In the genomic region with DNA sequence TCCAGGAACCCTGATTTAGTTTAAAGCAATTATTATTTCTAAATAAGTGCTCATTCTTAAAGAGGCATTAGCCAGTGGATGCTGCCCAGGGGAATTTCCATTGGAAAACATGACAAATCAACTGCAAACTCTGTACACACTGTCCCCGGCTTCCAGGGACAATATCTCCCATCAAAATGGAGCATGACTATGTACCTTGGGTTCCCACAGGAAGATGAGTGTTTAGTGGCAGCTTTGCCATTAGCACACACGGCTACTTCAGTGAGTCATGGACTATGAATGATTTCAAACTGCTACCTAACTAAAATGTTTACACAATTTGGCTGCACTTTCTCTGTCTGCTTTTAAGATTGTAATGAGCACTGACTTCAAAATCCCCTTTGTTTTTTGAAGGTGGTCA, we compare ENCODE assay signal across 20 mouse cellular contexts. TPM values are rescaled to one million over a fixed set of nuclear protein-coding genes. Genes with fewer than 3 reads are reported as not detected.
DNase-seq lines count a peak whose midpoint lies in the region; ATAC-seq and TF ChIP-seq lines count a peak whose summit lies in the region.
"Had no signal": no experiment of that assay in that cellular context is flagged by ENCODE, and none has a peak within 500 bp of the region (broad histone marks: within the 10 kb centered on the region; RNA-seq: fewer than 3 reads in every experiment).

No protein-coding gene starts in this region.

- ATAC-seq in Patski: peak; percentile 57
- ATAC-seq: forebrain, embryonic 14.5 days; forebrain, embryonic 16.5 days had no signal

- POLR2A ChIA-PET in Patski (lab: Charles Lee): no interaction called here

- CTCF ChIA-PET in Patski (lab: Charles Lee): interaction anchor here (1.5 kb wide), 1 partner anchor 37 kb away, joined by 3 read pairs; no protein-coding TSS in a partner anchor

- no peak for TF ChIP-seq CTCF in Patski (IDR thresholded peaks at IDR 0.05)

- DNase-seq in gastrocnemius, adult 18-20 months (ENCODE audit: low spot score): peak; percentile 27
- DNase-seq in gastrocnemius, postnatal 25 days: no peak
- peak; percentile 84 for DNase-seq in heart, adult 11 months
- DNase-seq in heart, postnatal 25 days (ENCODE audit: low spot score): no peak
- DNase-seq in 3T3-L1 (ENCODE audit: low read depth, low spot score) (peak; percentile 9), Patski (ENCODE audit: low read depth, low spot score) (no peak)
- no peak for DNase-seq in kidney, postnatal 4 days
- no peak for DNase-seq in layer of hippocampus, adult 8-10 months (ENCODE audit: low spot score in 2 of 2)
- DNase-seq: adrenal gland, adult 2 months; adrenal gland, postnatal 10 days; adrenal gland, postnatal 25 days; cerebellum, adult 11-12 months; cerebellum, adult 2 months; cerebellum, adult 9-10 months; cerebellum, postnatal 10 days; cerebellum, postnatal 25 days had no signal

- no peaks in the 10 kb centered on the region for H3K27me3 ChIP-seq in Patski
- H3K27me3 ChIP-seq: CH12.LX; embryonic facial prominence, embryonic 12.5 days had no signal

- intact Hi-C loops in heart, postnatal 25 days (cut with DNase I): no loop called here

- in situ Hi-C loops in Patski (cut with MboI; ENCODE audit: low pct_unique_long_range_greater_than_20kb): no loop called here

RNA-seq across cellular contexts. Expression of a gene that starts 12.9 kb away (rescaled TPM):
- total RNA-seq in gastrocnemius, adult 18-20 months (2021): 10 to 100 TPM; 76.7 to 79.2 TPM
- total RNA-seq in gastrocnemius, postnatal 25 days (2021): 10 to 100 TPM; 68.5 to 86.3 TPM
- total RNA-seq in heart, postnatal 25 days (2021): 10 to 100 TPM; 87.0 to 97.5 TPM
- 187 TPM for polyA plus RNA-seq in Patski (2021)
- 10 to 100 TPM; 58.6 to 66.2 (median 62.9) TPM for total RNA-seq in layer of hippocampus, adult 8-10 months (2022)

RNA-seq across cellular contexts. Expression of a gene that starts 13.4 kb away (rescaled TPM):
- 1 to 10 TPM; 1.9 to 2.9 TPM for total RNA-seq in gastrocnemius, adult 18-20 months (2021)
- total RNA-seq in gastrocnemius, postnatal 25 days (2021): 1 to 10 TPM; 1.6 to 3.1 TPM
- 1 to 10 TPM; 3.2 to 4.2 TPM for total RNA-seq in heart, postnatal 25 days (2021)
- polyA plus RNA-seq in Patski (2021): 0.21 TPM
- 1 to 10 TPM; 1.6 to 2.5 (median 1.8) TPM for total RNA-seq in layer of hippocampus, adult 8-10 months (2022)

RNA-seq across cellular contexts. Expression of a gene that starts 38.4 kb away (rescaled TPM):
- 10 to 100 TPM; 15.9 to 17.3 TPM for total RNA-seq in gastrocnemius, adult 18-20 months (2021)
- total RNA-seq in gastrocnemius, postnatal 25 days (2021): 10 to 100 TPM; 11.4 to 12.8 TPM
- 1 to 10 TPM; 7.6 to 8.7 TPM for total RNA-seq in heart, postnatal 25 days (2021)
- 41.9 TPM for polyA plus RNA-seq in Patski (2021)
- total RNA-seq in layer of hippocampus, adult 8-10 months (2022): 10 to 100 TPM; 13.9 to 18.5 (median 15.9) TPM

Comparison
In these comparisons a context has a peak if more than half of its experiments do, and no peak if none do; other contexts are left out.
1. DNase-seq: peak in gastrocnemius, adult 18-20 months (single experiment), heart, adult 11 months (single experiment) and 3T3-L1 (single experiment); none in gastrocnemius, postnatal 25 days (single experiment), heart, postnatal 25 days (single experiment), Patski (single experiment), kidney, postnatal 4 days (0 of 2) and layer of hippocampus, adult 8-10 months (0 of 2).